Mouse (Mus musculus) myocyte (in vitro differentiated cells): Measurements from ENCODE around the gene Zfp273. TPM values are rescaled to one million over a fixed set of nuclear protein-coding genes. Genes with fewer than 3 reads are reported as not detected.
"Not testable (repeated sequence)": the region's sequence is repeated elsewhere in the genome, so short reads cannot be mapped to it uniquely, and the experiment has no call there.

ENCODE experiments used
- H3K27me3 ChIP-seq: one replicate; pipeline ENCODE4 v1.6.1; 2011; ENCODE audit not compliant: control insufficient read depth, insufficient read depth, insufficient read length
- H3K36me3 ChIP-seq: one replicate; pipeline ENCODE4 v1.6.1; 2011; ENCODE audit not compliant: control insufficient read depth, insufficient read depth
- H3K4me2 ChIP-seq: one replicate; pipeline ENCODE4 v1.6.1; 2011; ENCODE audit warnings: low read depth, control low read depth
- H3K4me3 ChIP-seq: one replicate; pipeline ENCODE4 v1.5.1; 2011; ENCODE audit warnings: mild to moderate bottlenecking, control low read depth, moderate library complexity
- H3K79me2 ChIP-seq: one replicate; pipeline ENCODE4 v1.6.1; 2011; ENCODE audit not compliant: control insufficient read depth, insufficient read depth
- H3ac ChIP-seq: one replicate; pipeline ENCODE4 v1.6.1; 2011; ENCODE audit not compliant: control insufficient read depth, insufficient read length
- CEBPB ChIP-seq: IDR thresholded peaks from 2 replicates; pipeline ENCODE4 v1.6.1; 2011; ENCODE audit warnings: mild to moderate bottlenecking, moderate library complexity; ENCODE audit not compliant: poor library complexity, insufficient read depth, severe bottlenecking
- E2F4 ChIP-seq: IDR thresholded peaks from one replicate; pipeline ENCODE4 v1.6.1; 2011; ENCODE audit warnings: mild to moderate bottlenecking, control low read depth, moderate library complexity; ENCODE audit not compliant: insufficient read depth
- MAX ChIP-seq: IDR thresholded peaks from one replicate; pipeline ENCODE4 v1.6.1; 2011; ENCODE audit warnings: low read depth, mild to moderate bottlenecking, control low read depth
- MYOD1 ChIP-seq, 3 experiments: IDR thresholded peaks; one replicate each; pipeline ENCODE4 v1.6.1; 2011; ENCODE audit warnings: control low read depth in 2 of 3, low read depth in 2 of 3, mild to moderate bottlenecking in 2 of 3, moderate library complexity in 1 of 3; ENCODE audit not compliant: insufficient read length in 2 of 3, control insufficient read depth in 1 of 3
- MYOG ChIP-seq, 3 experiments: IDR thresholded peaks; one replicate each; pipeline ENCODE4 v1.6.1; 2011; ENCODE audit warnings: control low read depth in 2 of 3, low read depth in 2 of 3, mild to moderate bottlenecking in 2 of 3; ENCODE audit not compliant: insufficient read length in 2 of 3, control insufficient read depth in 1 of 3, insufficient read depth in 1 of 3
- POLR2A ChIP-seq: IDR thresholded peaks from one replicate; pipeline ENCODE4 v1.6.1; 2011; ENCODE audit warnings: low read depth, mild to moderate bottlenecking, control low read depth, moderate library complexity; ENCODE audit not compliant: insufficient read length
- POLR2AphosphoS2 ChIP-seq: IDR thresholded peaks from one replicate; pipeline ENCODE4 v1.6.1; 2011; ENCODE audit warnings: low read depth, control low read depth; ENCODE audit not compliant: insufficient read length
- REST ChIP-seq: IDR thresholded peaks from one replicate; pipeline ENCODE4 v1.6.1; 2011; ENCODE audit warnings: mild to moderate bottlenecking, control low read depth, moderate library complexity; ENCODE audit not compliant: insufficient read depth, insufficient read length
- SRF ChIP-seq: IDR thresholded peaks from one replicate; pipeline ENCODE4 v1.6.1; 2011; ENCODE audit warnings: low read depth; ENCODE audit not compliant: control insufficient read depth, insufficient read length
- TCF12 ChIP-seq: IDR thresholded peaks from one replicate; pipeline ENCODE4 v1.6.1; 2011; ENCODE audit warnings: mild to moderate bottlenecking, control low read depth; ENCODE audit not compliant: poor library complexity, insufficient read depth, severe bottlenecking
- TCF3 ChIP-seq: IDR thresholded peaks from one replicate; pipeline ENCODE4 v1.6.1; 2011; ENCODE audit warnings: low read depth, control low read depth; ENCODE audit not compliant: insufficient read length
- USF1 ChIP-seq: IDR thresholded peaks from one replicate; pipeline ENCODE4 v1.6.1; 2011; ENCODE audit warnings: low read depth, mild to moderate bottlenecking, control low read depth, moderate library complexity
- polyA plus RNA-seq: library from polyadenylated mRNA; unstranded; fragments of >200 nt; fragmentation: generic; extraction: Trizol; gene quantifications from one replicate; pipeline ENCODE4 v1.2.1, GENCODE M21; 2012; ENCODE audit warnings: missing spikeins

Zfp273 gene
- 0.17 TPM for polyA plus RNA-seq

- H3K4me3 ChIP-seq = peak within 1 kb of the TSS; percentile 33
- no peaks in the 10 kb centered on the region for H3K27me3 ChIP-seq
- TF ChIP-seq E2F4 = no peak
- no peak for TF ChIP-seq MYOG (IDR thresholded peaks at IDR 0.05; ENCODE audit: control insufficient read depth in 1 of 3, insufficient read depth in 1 of 3, insufficient read length in 2 of 3, low read depth in 2 of 3)
- no peak for TF ChIP-seq TCF12
- no peak within 1 kb of the TSS for H3ac ChIP-seq
- H3K79me2 ChIP-seq = no peaks in the 10 kb centered on the region
- H3K36me3 ChIP-seq = no peaks in the 10 kb centered on the region
- peak within 1 kb of the TSS; percentile 79 for H3K4me2 ChIP-seq
Observed at GRCm38 (mm10) chr13:67813710-67814660, at the start of gene Zfp273. TSS of gene Zfp273 (plus strand) at chr13:67813740.

- H3K79me2 ChIP-seq = no peaks in the 10 kb centered on the region
- TF ChIP-seq POLR2A (peak; percentile 6), MYOD1 (IDR thresholded peaks at IDR 0.05; ENCODE audit: control insufficient read depth in 1 of 3, insufficient read length in 2 of 3, low read depth in 2 of 3) (no peak), TCF3 (no peak), CEBPB (0 out of 2 replicates have a peak, but pooled peaks have one; percentile 24), MAX (no peak)
- H3ac ChIP-seq = peak within 1 kb of the TSS; percentile 4
- H3K4me3 ChIP-seq = peak within 1 kb of the TSS; percentile 29
- H3K4me2 ChIP-seq = peak within 1 kb of the TSS; percentile 72
- H3K27me3 ChIP-seq = no peaks in the 10 kb centered on the region
- no peaks in the 10 kb centered on the region for H3K36me3 ChIP-seq
Observed at GRCm38 (mm10) chr13:67779265-67780221, 34.0 kb upstream of the Zfp273 start, which contains the start of gene Zfp493. TSS of gene Zfp493 (plus strand) at chr13:67779693.

GRCm38 (mm10) chr13:67791921-67792455 lies 21.6 kb upstream of the Zfp273 start:
- Histone ChIP-seq H3K36me3 (no peaks in the 10 kb centered on the region), H3K27me3 (no peaks in the 10 kb centered on the region), H3K4me3 (no peak overlapping the region), H3K4me2 (no peak overlapping the region), H3K79me2 (no peaks in the 10 kb centered on the region), H3ac (no peak overlapping the region)
- no peak for TF ChIP-seq MYOD1 (IDR thresholded peaks at IDR 0.05; ENCODE audit: control insufficient read depth in 1 of 3, insufficient read length in 2 of 3, low read depth in 2 of 3)
- no peak for TF ChIP-seq TCF3
- no peak for TF ChIP-seq POLR2A
- no peak for TF ChIP-seq MAX
- TF ChIP-seq REST = no peak
- no peak for TF ChIP-seq MYOG (IDR thresholded peaks at IDR 0.05; ENCODE audit: control insufficient read depth in 1 of 3, insufficient read depth in 1 of 3, insufficient read length in 2 of 3, low read depth in 2 of 3)
- TF ChIP-seq CEBPB = no peak
- TF ChIP-seq TCF12 = no peak
- TF ChIP-seq SRF = no peak
- TF ChIP-seq USF1 = no peak
- no peak for TF ChIP-seq E2F4
- no peak for TF ChIP-seq POLR2AphosphoS2

- Histone ChIP-seq H3K36me3 (no peaks in the 10 kb centered on the region), H3ac (no peak overlapping the region), H3K79me2 (no peaks in the 10 kb centered on the region), H3K4me2 (no peak overlapping the region), H3K4me3 (no peak overlapping the region), H3K27me3 (no peaks in the 10 kb centered on the region)
- TF ChIP-seq TCF3 = no peak
- TF ChIP-seq TCF12 = no peak
- no peak for TF ChIP-seq MYOD1 (IDR thresholded peaks at IDR 0.05; ENCODE audit: control insufficient read depth in 1 of 3, insufficient read length in 2 of 3, low read depth in 2 of 3)
- no peak for TF ChIP-seq MAX
- no peak for TF ChIP-seq USF1
- TF ChIP-seq SRF = no peak
- TF ChIP-seq MYOG (IDR thresholded peaks at IDR 0.05; ENCODE audit: control insufficient read depth in 1 of 3, insufficient read depth in 1 of 3, insufficient read length in 2 of 3, low read depth in 2 of 3) = no peak
- no peak for TF ChIP-seq REST
- no peak for TF ChIP-seq E2F4
- TF ChIP-seq POLR2AphosphoS2 = no peak
- TF ChIP-seq POLR2A = no peak
- TF ChIP-seq CEBPB = no peak
Observed at GRCm38 (mm10) chr13:67798618-67799017, 14.9 kb upstream of the Zfp273 start.

GRCm38 (mm10) chr13:67799151-67799550 lies 14.4 kb upstream of the Zfp273 start:
- not testable (repeated sequence) for H3K4me2 ChIP-seq, H3K4me3 ChIP-seq, H3K27me3 ChIP-seq, H3ac ChIP-seq, H3K79me2 ChIP-seq, H3K36me3 ChIP-seq
